Mouse (Mus musculus): ENCODE data around the gene Kcnip1.

GRCm38 (mm10) chr11:33592826-33593225, 400.1 kb downstream of the Kcnip1 start:
- TF ChIP-seq POLR2A (IDR thresholded peaks at IDR 0.05; ENCODE audit: low read depth, low read length) (no peak), CTCF (conservative IDR thresholded peaks at IDR 0.05; ENCODE audit: insufficient read depth, insufficient read length, low read depth, low read length) (no peak)
